Mouse (Mus musculus) brown adipose tissue, adult 24 weeks (tissue): ENCODE measurements around the gene Prl2c3. TPM values are rescaled to one million over a fixed set of nuclear protein-coding genes. Genes with fewer than 3 reads are reported as not detected.
"Not testable (repeated sequence)": the region's sequence is repeated elsewhere in the genome, so short reads cannot be mapped to it uniquely, and the experiment has no call there.

Experiments used
- H3K27ac ChIP-seq: fragments of 200-500 bp; replicated peaks from 2 replicates; pipeline ENCODE4 v1.5.1; 2012; ENCODE audit warnings: low read depth, mild to moderate bottlenecking, low read length
- H3K4me1 ChIP-seq: fragments of 200-500 bp; 2 replicates; pipeline ENCODE4 v1.6.1; 2012; ENCODE audit warnings: low read length, mixed read lengths; ENCODE audit not compliant: control insufficient read depth, insufficient read depth, insufficient read length
- H3K4me3 ChIP-seq: fragments of 200-500 bp; 2 replicates; pipeline ENCODE4 v1.5.1; 2012; ENCODE audit warnings: low read depth, mild to moderate bottlenecking, low read length, moderate library complexity; ENCODE audit not compliant: insufficient read depth
- polyA plus RNA-seq: library from polyadenylated mRNA; stranded (reverse); fragments of >200 nt; gene quantifications from 2 replicates; pipeline ENCODE4 v1.2.4, GENCODE M21; 2012; ENCODE audit not compliant: missing spikeins, insufficient read depth, insufficient read length

The Prl2c3 gene
- polyA plus RNA-seq = not detected in 2 replicates

- not testable (repeated sequence) for H3K4me3 ChIP-seq, H3K27ac ChIP-seq, H3K4me1 ChIP-seq
Observed at GRCm38 (mm10) chr13:12799979-12800378, at the start of gene Prl2c3. Gene Prl2c3, minus strand, starts transcription at chr13:12800079.

- H3K4me3 ChIP-seq, H3K27ac ChIP-seq, H3K4me1 ChIP-seq: not testable (repeated sequence)
Observed at GRCm38 (mm10) chr13:12848254-12848653, 48.4 kb upstream of the Prl2c3 start.

DNA sequence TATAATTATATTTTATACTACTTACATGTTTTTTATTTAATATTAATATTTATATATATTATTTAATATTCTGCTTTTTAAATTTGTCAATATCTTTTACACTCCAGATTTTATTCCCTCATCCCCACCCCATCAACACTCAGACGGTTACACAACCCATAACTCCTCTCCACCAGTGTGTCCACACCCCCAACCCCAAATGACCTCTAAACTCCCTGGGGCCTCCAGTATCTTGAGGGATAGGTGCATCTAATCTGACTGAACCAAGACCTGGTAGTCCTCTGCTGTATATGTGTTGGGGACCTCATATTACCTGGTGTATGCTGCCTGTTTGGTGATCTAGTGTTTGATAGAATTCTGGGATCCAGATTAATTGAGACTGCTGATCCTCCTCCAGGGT is 44.8 kb upstream of the Prl2c3 start:
- not testable (repeated sequence) for H3K27ac ChIP-seq, H3K4me3 ChIP-seq, H3K4me1 ChIP-seq

GRCm38 (mm10) chr13:12837546-12837945 is 37.7 kb upstream of the Prl2c3 start:
- H3K4me1 ChIP-seq, H3K27ac ChIP-seq, H3K4me3 ChIP-seq: not testable (repeated sequence)

- no peak overlapping the region for H3K4me3 ChIP-seq
- no peak overlapping the region for H3K27ac ChIP-seq
- no peaks in the 10 kb centered on the region for H3K4me1 ChIP-seq
Observed at GRCm38 (mm10) chr13:12831769-12832168, 31.9 kb upstream of the Prl2c3 start.

GRCm38 (mm10) chr13:12829031-12829430 is 29.2 kb upstream of the Prl2c3 start:
- Histone ChIP-seq H3K27ac (no peak overlapping the region), H3K4me1 (no peaks in the 10 kb centered on the region), H3K4me3 (no peak overlapping the region)

GRCm38 (mm10) chr13:12824500-12825176 is 24.8 kb upstream of the Prl2c3 start:
- H3K4me3 ChIP-seq, H3K27ac ChIP-seq, H3K4me1 ChIP-seq: not testable (repeated sequence)

DNA sequence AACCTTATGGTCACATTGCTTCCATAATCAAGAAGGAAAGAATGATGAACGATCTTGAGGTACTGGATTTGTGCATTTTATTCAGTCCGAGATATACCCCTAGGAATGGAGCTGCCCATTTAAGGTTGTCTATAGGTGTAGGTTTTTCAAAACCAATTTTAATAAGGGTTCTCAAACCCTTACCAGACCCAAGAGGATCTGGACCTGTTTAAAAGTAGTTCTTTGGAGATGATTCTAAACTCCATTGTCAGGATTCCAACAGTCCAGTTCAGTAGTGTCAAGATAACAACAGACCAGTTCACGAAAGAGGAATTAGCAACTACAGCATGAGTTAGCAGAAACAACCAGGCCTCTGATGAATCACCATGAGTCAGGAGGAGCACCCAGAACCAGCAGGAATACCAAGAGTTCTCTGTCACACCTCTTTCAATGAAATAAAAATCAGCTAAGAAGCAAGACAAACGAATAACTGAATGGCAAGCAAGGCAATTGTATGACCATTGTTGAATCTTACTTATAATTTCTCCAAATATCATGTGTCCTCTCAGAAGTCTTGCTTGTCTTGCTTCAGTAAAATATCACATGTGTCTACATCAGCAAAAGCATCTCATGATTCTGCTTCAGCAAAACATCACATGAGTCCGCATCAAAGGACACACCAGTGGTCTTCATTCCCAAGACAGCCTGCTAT is 14.0 kb upstream of the Prl2c3 start:
- H3K27ac ChIP-seq, H3K4me3 ChIP-seq, H3K4me1 ChIP-seq: not testable (repeated sequence)

- Histone ChIP-seq H3K4me3 (no peak overlapping the region), H3K4me1 (no peaks in the 10 kb centered on the region), H3K27ac (no peak overlapping the region)
Observed at GRCm38 (mm10) chr13:12809591-12809990, 9.7 kb upstream of the Prl2c3 start.

GRCm38 (mm10) chr13:12808793-12809512 is 9.1 kb upstream of the Prl2c3 start:
- H3K4me3 ChIP-seq, H3K27ac ChIP-seq, H3K4me1 ChIP-seq: not testable (repeated sequence)

- H3K4me1 ChIP-seq, H3K27ac ChIP-seq, H3K4me3 ChIP-seq: not testable (repeated sequence)
Observed at GRCm38 (mm10) chr13:12806496-12806895, 6.6 kb upstream of the Prl2c3 start.

DNA sequence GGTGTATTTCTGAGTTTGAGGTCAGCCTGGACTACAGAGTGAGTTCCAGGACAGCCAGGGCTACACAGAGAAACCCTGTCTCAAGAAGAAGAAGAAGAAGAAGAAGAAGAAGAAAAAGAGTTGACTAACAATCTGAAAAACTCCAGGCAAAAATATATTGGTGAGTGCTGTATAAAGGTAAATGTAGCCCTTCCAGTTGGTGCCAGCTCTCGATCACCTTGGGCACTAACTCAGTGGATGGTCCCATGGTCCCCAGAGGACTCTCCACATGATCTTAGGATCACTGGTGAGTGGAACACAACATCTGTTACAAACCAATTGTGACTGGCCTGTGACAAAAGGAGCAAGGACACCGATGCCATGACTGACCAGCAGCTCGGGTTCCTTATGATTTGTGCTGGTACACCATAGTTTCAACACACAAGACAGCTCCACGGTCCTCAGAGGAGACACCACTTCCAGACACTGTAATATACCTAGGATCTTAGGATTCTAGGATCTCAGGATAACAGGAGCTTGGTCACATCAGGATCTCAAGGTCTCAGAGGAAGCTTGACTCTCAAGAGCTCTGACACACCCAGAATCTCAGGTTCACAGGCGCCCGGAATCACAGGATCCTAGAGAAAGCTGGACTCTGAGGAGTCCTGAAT is 30.3 kb downstream of the Prl2c3 start:
- H3K4me3 ChIP-seq, H3K4me1 ChIP-seq, H3K27ac ChIP-seq: not testable (repeated sequence)
